Mouse (Mus musculus): Measurements from ENCODE around the gene Elovl1.
A peak's percentile ranks its signal among the peaks of the same experiment; 100 is the strongest.

DNA sequence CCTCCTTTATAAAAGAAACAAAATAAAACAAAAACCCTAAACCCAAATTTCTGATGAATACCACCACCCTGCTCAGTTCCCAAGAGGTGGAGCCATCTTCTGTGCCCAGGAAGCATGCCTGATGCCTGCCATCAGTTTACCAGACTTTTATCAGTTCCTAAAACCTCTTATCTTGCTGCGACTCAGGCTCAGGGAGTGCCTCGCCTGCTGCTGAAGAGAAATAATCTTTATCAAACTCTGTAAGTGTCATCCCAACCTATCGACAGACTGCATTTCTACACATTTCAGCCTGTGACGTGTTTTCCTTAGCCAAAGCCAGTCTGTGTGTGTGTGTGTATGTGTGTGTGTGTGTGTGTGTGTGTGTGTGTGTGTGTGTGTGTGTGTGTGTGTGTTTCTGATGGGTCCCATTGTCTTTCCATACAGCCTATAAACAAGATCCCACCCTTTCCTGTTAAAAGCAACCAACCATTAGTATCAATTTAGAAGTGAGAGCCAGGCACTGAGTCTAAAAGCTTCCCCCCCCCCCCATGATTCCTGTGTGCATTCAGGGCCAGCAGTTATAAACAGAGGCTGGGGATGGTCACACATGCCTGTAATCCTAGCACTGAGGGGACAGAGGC lies 3.2 kb upstream of the Elovl1 start:
- TF ChIP-seq CTCF (IDR thresholded peaks at IDR 0.05; ENCODE audit: insufficient read depth, low read length): no peak
- peak; percentile 6; the same call in 1 of the 2 replicates for TF ChIP-seq POLR2A (IDR thresholded peaks at IDR 0.05; ENCODE audit: borderline replicate concordance, extremely low read depth, low read depth, low read length)
